Mouse (Mus musculus) limb, embryonic 13.5 days (tissue): Measurements from ENCODE around the gene Golim4. TPM values are rescaled to one million over a fixed set of nuclear protein-coding genes. Genes with fewer than 3 reads are reported as not detected.
"Not testable (repeated sequence)": the region's sequence is repeated elsewhere in the genome, so short reads cannot be mapped to it uniquely, and the experiment has no call there.

Experiments used
- ATAC-seq: fragments of 200-750 bp; cut with Nextera tagmentation; 2 replicates; pipeline ENCODE4 v1.8.0; 2017; ENCODE audit warnings: low read depth, moderate number of reproducible peaks, moderate TSS enrichment; ENCODE audit not compliant: low FRiP score
- H3K27ac ChIP-seq: fragments of 300-500 bp; sonication (generic); 2 replicates; pipeline ENCODE4 v1.5.1; 2015; ENCODE audit warnings: inconsistent platforms, mild to moderate bottlenecking, moderate library complexity
- H3K27me3 ChIP-seq: fragments of 300-500 bp; sonication (generic); 2 replicates; pipeline ENCODE4 v1.6.1; 2015; ENCODE audit warnings: mild to moderate bottlenecking, inconsistent platforms
- H3K36me3 ChIP-seq: fragments of 300-500 bp; sonication (generic); 2 replicates; pipeline ENCODE4 v1.6.1; 2015; ENCODE audit warnings: inconsistent platforms, mild to moderate bottlenecking, moderate library complexity
- H3K4me1 ChIP-seq: fragments of 300-500 bp; sonication (generic); 2 replicates; pipeline ENCODE4 v1.6.1; 2015; ENCODE audit warnings: inconsistent platforms
- H3K4me2 ChIP-seq: fragments of 300-500 bp; sonication (generic); replicated peaks from 2 replicates; pipeline ENCODE4 v1.6.1; 2015; ENCODE audit warnings: inconsistent platforms, mild to moderate bottlenecking, moderate library complexity
- H3K4me3 ChIP-seq: fragments of 300-500 bp; sonication (generic); 2 replicates; pipeline ENCODE4 v1.5.1; 2015; ENCODE audit warnings: moderate library complexity, mild to moderate bottlenecking, inconsistent platforms
- H3K9ac ChIP-seq: fragments of 300-500 bp; sonication (generic); 2 replicates; pipeline ENCODE4 v1.6.1; 2015; ENCODE audit warnings: mild to moderate bottlenecking, inconsistent platforms
- H3K9me3 ChIP-seq: fragments of 300-500 bp; sonication (generic); 2 replicates; pipeline ENCODE4 v1.6.1; 2016; ENCODE audit warnings: inconsistent platforms
- WGBS: fragments of 180-500 bp; shearing (Covaris S2); methylation state at CpG from one replicate; pipeline ENCODE4 v1.1.7; 2015; 5-methylcytosine and 5-hydroxymethylcytosine counted together
- polyA plus RNA-seq: library from polyadenylated mRNA; unstranded; fragments of >200 nt; fragmentation: Nextera tagmentation; extraction: Ambion mirVana; gene quantifications from 2 replicates; pipeline ENCODE4 v1.2.1, GENCODE M21; 2015

Golim4 gene
- polyA plus RNA-seq, result 52.9 and 55.2 TPM in 2 replicates

- H3K9me3 ChIP-seq, result no peaks in the 10 kb centered on the region
- H3K27me3 ChIP-seq, result no peaks in the 10 kb centered on the region
- peak within 1 kb of the TSS; percentile 89 for H3K4me2 ChIP-seq
- ATAC-seq, result peak; percentile 100
- peak within 1 kb of the TSS; percentile 85 for H3K9ac ChIP-seq
- WGBS, result under 1% methylated on average over 52 of the region's 53 CpGs
- peak within 1 kb of the TSS; percentile 72 for H3K4me3 ChIP-seq
- no peaks in the 10 kb centered on the region for H3K36me3 ChIP-seq
- peaks cover 37% of the 10 kb centered on the region for H3K4me1 ChIP-seq
- H3K27ac ChIP-seq, result peak within 1 kb of the TSS; percentile 81
Measured at GRCm38 (mm10) chr3:75956551-75957302, at the start of gene Golim4. Gene Golim4, minus strand, starts transcription at chr3:75956949.

DNA sequence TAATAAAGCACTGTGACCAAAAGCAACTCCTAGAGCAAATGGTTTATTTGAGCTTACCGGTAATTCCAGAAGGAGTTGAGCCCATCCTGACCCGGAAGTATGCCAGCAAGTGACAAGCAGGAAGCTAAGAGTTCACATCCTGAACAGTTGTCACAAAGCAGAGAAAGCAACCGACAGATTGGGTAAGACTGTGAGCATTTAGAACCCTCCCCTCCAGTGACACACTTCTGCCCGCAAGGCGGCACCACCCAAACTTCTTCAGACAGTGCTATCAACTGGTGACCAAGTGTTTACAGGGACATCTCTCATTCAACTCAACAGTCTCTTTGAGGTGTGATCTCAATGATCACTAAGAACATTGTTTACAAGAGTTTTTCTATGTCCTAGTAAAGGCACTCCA is 48.9 kb upstream of the Golim4 start:
- H3K4me3 ChIP-seq, result no peak overlapping the region
- no peak overlapping the region for H3K9ac ChIP-seq
- WGBS, result 80% methylated on average over 5 of the region's 5 CpGs
- no peaks in the 10 kb centered on the region for H3K27me3 ChIP-seq
- no peak overlapping the region for H3K4me2 ChIP-seq
- no peak overlapping the region for H3K27ac ChIP-seq
- H3K36me3 ChIP-seq, result no peaks in the 10 kb centered on the region
- no peaks in the 10 kb centered on the region for H3K4me1 ChIP-seq
- H3K9me3 ChIP-seq, result no peaks in the 10 kb centered on the region
- ATAC-seq, result no peak

DNA sequence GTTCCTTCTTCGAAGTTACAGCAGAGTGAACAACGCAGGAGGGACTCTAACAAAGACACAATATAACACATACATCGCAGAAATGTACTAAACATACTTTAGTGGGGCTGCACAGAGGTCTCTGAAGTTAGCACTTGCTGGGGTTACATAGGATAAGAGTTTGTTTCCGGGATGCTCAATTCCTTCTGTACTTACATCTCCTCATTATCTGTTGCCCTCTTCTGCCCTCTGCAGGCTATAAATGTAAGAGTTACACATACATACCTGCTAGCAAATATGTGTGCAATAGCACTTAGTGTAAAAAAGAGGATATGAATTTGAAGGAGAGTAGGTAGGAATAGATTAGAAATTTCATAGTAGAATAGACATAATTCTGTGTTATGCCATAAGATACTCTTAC is 44.4 kb upstream of the Golim4 start:
- Histone ChIP-seq H3K27ac (no peak overlapping the region), H3K27me3 (no peaks in the 10 kb centered on the region), H3K4me3 (no peak overlapping the region), H3K9ac (no peak overlapping the region), H3K9me3 (no peaks in the 10 kb centered on the region), H3K36me3 (no peaks in the 10 kb centered on the region), H3K4me2 (no peak overlapping the region), H3K4me1 (no peaks in the 10 kb centered on the region)
- 50% methylated on average over 4 of the region's 4 CpGs for WGBS
- no peak for ATAC-seq

- 47% methylated on average over 2 of the region's 2 CpGs for WGBS
- no peaks in the 10 kb centered on the region for H3K36me3 ChIP-seq
- H3K4me1 ChIP-seq, result no peaks in the 10 kb centered on the region
- H3K27me3 ChIP-seq, result no peaks in the 10 kb centered on the region
- no peak overlapping the region for H3K4me3 ChIP-seq
- no peak overlapping the region for H3K9ac ChIP-seq
- no peak for ATAC-seq
- H3K4me2 ChIP-seq, result no peak overlapping the region
- no peak overlapping the region for H3K27ac ChIP-seq
- no peaks in the 10 kb centered on the region for H3K9me3 ChIP-seq
Measured at GRCm38 (mm10) chr3:76000481-76000880, 43.7 kb upstream of the Golim4 start.

DNA sequence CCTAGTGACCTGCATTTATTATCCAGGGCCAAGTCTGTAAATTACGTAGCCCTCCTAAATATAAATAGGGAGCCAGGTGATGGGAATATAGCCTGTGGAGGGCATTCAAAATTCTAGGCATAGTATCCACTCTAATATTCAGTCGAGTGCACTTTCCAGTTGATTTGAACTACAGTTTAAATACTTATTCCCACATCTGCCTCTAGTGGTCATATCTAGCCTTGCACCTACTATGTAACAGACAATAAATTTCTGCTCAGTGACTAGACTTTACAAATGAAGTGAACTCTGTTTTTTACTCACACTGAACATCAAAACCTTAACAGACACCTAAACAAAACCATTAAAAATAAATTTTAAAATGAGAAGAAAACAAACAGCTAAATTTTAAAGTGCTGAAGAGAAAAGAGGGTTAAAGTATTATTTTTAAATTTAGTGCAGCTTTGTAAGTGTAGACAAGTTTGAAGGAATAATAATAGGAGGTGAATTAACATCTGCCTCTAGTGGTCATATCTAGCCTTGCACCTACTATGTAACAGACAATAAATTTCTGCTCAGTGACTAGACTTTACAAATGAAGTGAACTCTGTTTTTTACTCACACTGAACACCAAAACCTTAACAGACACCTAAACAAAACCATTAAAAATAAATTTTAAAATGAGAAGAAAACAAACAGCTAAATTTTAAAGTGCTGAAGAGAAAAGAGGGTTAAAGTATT is 24.4 kb upstream of the Golim4 start:
- H3K27me3 ChIP-seq, H3K4me1 ChIP-seq, H3K9me3 ChIP-seq, H3K27ac ChIP-seq, H3K9ac ChIP-seq, H3K4me3 ChIP-seq, H3K4me2 ChIP-seq, ATAC-seq, H3K36me3 ChIP-seq: not testable (repeated sequence)
- 73% methylated on average over 2 of the region's 2 CpGs for WGBS

DNA sequence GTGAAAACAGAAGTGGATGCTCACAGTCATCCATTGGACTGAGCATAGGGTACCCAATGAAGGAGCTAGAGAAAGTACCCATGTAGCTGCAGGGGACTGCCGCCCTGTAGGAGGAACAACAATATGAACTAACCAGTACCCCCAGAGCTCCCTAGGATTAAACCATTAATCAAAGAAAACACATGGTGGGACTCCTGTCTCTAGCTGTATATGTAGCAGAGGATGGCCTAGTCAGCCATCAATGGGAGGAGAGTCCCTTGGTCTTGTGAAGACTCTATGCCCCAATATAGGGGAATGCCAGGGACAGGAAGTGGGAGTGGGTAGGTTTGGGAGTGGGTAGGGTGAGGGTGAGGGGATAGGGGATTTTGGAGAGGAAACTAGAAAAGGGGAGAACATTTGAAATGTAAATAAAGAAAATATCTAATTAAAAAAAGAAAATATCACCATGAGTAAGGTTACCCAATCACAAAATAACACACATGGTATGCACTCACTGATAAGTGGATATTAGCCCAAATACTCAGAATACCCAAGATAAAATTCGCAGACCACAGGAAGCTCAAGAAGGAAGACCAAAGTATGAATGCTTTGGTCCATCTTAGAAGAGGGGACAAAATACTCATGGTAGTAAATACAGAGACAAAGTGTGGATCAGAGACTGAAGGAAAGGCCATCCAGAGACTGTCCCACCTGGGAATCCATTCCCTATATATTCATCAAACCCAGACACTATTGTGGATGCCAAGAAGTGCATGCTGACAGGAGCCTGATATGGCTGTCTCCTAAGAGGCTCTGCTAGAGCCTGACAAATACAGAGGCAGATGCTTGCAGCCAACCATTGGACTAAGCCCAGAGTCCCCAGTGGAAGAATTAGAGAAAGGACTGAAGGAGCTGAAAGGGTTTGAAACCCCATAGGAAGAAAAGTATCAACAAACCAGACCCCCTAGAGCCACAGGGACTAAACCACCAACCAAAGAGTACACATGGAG is 6.3 kb upstream of the Golim4 start:
- H3K4me3 ChIP-seq, ATAC-seq, H3K27ac ChIP-seq, H3K9me3 ChIP-seq, H3K9ac ChIP-seq, H3K36me3 ChIP-seq, H3K4me2 ChIP-seq, H3K4me1 ChIP-seq, H3K27me3 ChIP-seq: not testable (repeated sequence)
- WGBS, result 86% methylated on average over 2 of the region's 2 CpGs

DNA sequence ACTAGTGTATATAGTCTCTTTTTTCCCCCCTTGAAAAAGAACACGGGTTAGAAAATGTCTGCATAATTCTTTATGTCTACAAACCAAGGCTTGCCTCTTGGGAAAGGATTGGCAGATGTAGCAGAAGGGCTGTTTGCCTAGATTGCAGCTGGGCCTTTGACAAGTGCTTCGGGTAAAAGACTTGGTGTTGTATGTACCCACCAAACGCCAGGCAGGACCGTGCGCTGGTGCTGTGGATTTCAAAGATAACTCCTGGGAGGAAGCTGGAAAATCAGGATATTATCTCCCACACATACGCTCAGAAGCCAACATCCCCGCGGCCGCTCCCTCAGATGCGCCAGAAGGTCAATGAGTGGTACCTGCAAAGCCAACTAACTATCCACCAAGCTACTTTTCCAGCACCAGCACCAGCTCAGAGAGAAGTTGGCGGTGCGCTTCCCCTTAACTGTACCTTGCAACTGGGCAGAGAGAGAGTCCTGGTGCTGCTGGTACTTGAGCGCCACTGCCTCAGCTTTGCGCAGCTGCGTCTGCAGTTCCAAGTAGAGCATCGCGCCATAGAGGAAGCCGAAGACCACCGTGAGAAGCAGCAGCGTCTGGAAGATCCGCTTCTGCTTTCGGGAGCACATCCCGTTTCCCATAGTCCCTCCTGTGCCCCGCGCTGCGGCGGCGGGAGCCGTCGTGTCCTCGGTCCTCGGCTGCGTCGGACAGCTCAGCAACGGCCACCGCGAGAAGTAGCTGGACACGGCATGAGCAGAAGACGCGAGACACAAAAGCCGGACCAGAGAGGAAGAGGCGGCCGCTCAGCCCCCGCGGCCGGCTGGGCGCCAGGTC is 873 bp downstream of the Golim4 start:
- H3K4me2 ChIP-seq, result peak overlapping the region; percentile 89
- H3K36me3 ChIP-seq, result no peaks in the 10 kb centered on the region
- peak overlapping the region; percentile 85 for H3K9ac ChIP-seq
- peak; percentile 12 for ATAC-seq
- peaks cover 37% of the 10 kb centered on the region for H3K4me1 ChIP-seq
- H3K4me3 ChIP-seq, result peak overlapping the region; percentile 72
- WGBS, result 2% methylated on average over 45 of the region's 47 CpGs
- H3K27ac ChIP-seq, result peak overlapping the region; percentile 81
- no peaks in the 10 kb centered on the region for H3K9me3 ChIP-seq
- no peaks in the 10 kb centered on the region for H3K27me3 ChIP-seq

GRCm38 (mm10) chr3:75954185-75954584 is 2.6 kb downstream of the Golim4 start:
- H3K4me1 ChIP-seq, result peaks cover 37% of the 10 kb centered on the region
- peak overlapping the region; percentile 72 for H3K4me3 ChIP-seq
- peak overlapping the region; percentile 89 for H3K4me2 ChIP-seq
- no peaks in the 10 kb centered on the region for H3K36me3 ChIP-seq
- H3K9me3 ChIP-seq, result no peaks in the 10 kb centered on the region
- 47% methylated on average over 3 of the region's 3 CpGs for WGBS
- no peak for ATAC-seq
- H3K9ac ChIP-seq, result peak overlapping the region; percentile 45
- no peak overlapping the region for H3K27ac ChIP-seq
- no peaks in the 10 kb centered on the region for H3K27me3 ChIP-seq

DNA sequence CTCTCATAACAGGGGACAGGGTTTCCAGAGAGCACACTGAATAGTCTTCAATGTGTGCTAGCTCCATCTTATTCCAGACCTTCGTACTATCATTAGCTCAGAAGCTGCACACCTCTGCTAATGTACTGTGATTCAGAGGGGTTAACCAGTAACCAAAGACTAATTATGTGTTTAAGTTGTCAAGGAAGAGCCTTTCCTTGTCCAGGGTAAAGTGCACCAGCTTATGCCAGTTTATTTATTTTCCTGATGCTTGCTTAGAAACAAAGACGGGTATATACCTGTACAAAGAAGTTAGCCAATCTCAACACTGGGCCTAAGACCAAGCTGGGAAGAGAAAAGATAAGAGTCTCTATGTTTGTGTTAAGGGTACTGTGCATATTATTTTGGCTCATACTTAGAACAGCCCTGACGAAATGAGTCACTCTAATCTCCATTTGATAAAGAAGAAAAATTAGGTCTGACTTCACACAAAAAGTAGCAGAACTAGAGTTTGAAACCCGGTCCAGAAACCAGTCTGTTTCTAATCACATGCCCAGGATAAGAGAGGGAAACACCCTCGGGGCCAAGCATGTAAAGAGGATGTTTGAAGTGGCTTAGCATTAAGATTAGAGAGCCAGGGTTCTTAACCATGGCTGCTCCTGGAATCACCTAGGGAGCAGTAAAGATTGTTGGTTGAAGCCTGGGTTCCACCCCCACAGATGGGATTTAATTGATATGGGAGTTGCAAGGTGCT is 4.3 kb downstream of the Golim4 start:
- Histone ChIP-seq H3K36me3 (no peaks in the 10 kb centered on the region; the same call in 1 of the 2 replicates), H3K9ac (0 out of 2 replicates have a peak overlapping the region, but pooled peaks have one; percentile 13), H3K27ac (no peak overlapping the region), H3K4me3 (no peak overlapping the region), H3K9me3 (no peaks in the 10 kb centered on the region), H3K4me2 (peak overlapping the region; percentile 30; the same call in 1 of the 2 replicates), H3K27me3 (no peaks in the 10 kb centered on the region), H3K4me1 (peaks cover 40% of the 10 kb centered on the region)
- 56% methylated on average over 5 of the region's 5 CpGs for WGBS
- no peak for ATAC-seq

DNA sequence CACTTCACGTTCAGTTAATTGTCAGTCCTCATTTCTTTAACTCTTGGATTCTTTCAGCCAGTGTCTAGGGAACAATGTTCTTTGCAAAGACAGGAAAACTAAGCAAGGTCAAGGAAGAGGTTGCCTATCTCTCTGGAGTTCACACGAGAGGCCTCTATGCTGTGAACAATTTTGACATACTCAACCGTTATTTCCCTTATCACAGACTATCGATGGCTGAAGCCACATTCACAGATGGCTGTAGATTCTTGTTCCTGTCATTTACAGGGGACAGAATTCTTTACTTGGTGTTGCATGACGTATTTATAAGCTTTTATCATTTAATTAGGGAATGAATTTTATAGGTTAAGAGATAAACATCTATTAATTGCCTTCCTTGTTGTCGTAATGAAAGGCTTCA is 5.9 kb downstream of the Golim4 start:
- Histone ChIP-seq H3K27me3 (no peaks in the 10 kb centered on the region), H3K4me3 (no peak overlapping the region), H3K36me3 (peaks cover 8% of the 10 kb centered on the region), H3K9me3 (no peaks in the 10 kb centered on the region), H3K4me2 (no peak overlapping the region), H3K4me1 (peaks cover 37% of the 10 kb centered on the region), H3K9ac (no peak overlapping the region), H3K27ac (no peak overlapping the region)
- ATAC-seq, result no peak
- WGBS, result 76% methylated on average over 6 of the region's 6 CpGs

GRCm38 (mm10) chr3:75949358-75949757 is 7.4 kb downstream of the Golim4 start:
- H3K4me1 ChIP-seq, result peaks cover 24% of the 10 kb centered on the region
- WGBS, result 79% methylated on average over 5 of the region's 5 CpGs
- ATAC-seq, result no peak

More at GRCm38 (mm10) chr3:75949358-75949757, 7.4 kb downstream of the Golim4 start:
- no peak overlapping the region for H3K27ac ChIP-seq
- H3K9me3 ChIP-seq, result no peaks in the 10 kb centered on the region
- peaks cover 8% of the 10 kb centered on the region for H3K36me3 ChIP-seq
- no peak overlapping the region for H3K4me2 ChIP-seq
- no peak overlapping the region for H3K4me3 ChIP-seq
- H3K27me3 ChIP-seq, result no peaks in the 10 kb centered on the region
- no peak overlapping the region for H3K9ac ChIP-seq
